In genomic region chr7:67788713-67789112, GRCm38 (mm10) we compare ENCODE assay signal across 8 mouse cellular contexts. TPM values are rescaled to one million over a fixed set of nuclear protein-coding genes. Genes with fewer than 3 reads are reported as not detected.
DNase-seq lines count a peak whose midpoint lies in the region; ATAC-seq lines count a peak whose summit lies in the region.

No protein-coding gene starts in this region.

- peak; percentile 54 to 55 for DNase-seq in B cell, adult 2 months
- DNase-seq in adrenal gland, adult 2 months: peak; percentile 78
- DNase-seq in embryo, embryonic 11 days: peak; percentile 81
- DNase-seq in heart, adult 8-10 months (ENCODE audit: low spot score): peak; percentile 72
- DNase-seq in neural tube, embryonic 10.5 days (ENCODE audit: extremely low spot score, low spot score): peak; percentile 77
- DNase-seq in testis, postnatal 10 days (ENCODE audit: low spot score): peak; percentile 76

- no peaks in the 10 kb centered on the region for H3K36me3 ChIP-seq in kidney, embryonic 14.5 days (ENCODE audit: control insufficient read depth, insufficient read depth, low read length)
- no peaks in the 10 kb centered on the region for H3K36me3 ChIP-seq in limb, embryonic 13.5 days

- H3K27ac ChIP-seq in kidney, embryonic 14.5 days (ENCODE audit: low read depth, low read length): no peak overlapping the region
- H3K27ac ChIP-seq in limb, embryonic 13.5 days: peak overlapping the region; percentile 28; the same call in 1 of the 2 replicates

- H3K4me1 ChIP-seq in kidney, embryonic 14.5 days (ENCODE audit: control insufficient read depth, insufficient read depth, low read length): no peaks in the 10 kb centered on the region
- peaks cover 25% of the 10 kb centered on the region for H3K4me1 ChIP-seq in limb, embryonic 13.5 days

- H3K27me3 ChIP-seq in kidney, embryonic 14.5 days (ENCODE audit: control insufficient read depth, insufficient read depth, low read length): no peaks in the 10 kb centered on the region
- no peaks in the 10 kb centered on the region for H3K27me3 ChIP-seq in limb, embryonic 13.5 days

- H3K4me3 ChIP-seq in kidney, embryonic 14.5 days (ENCODE audit: low read length): no peak overlapping the region
- peak overlapping the region; percentile 15; the same call in 1 of the 2 replicates for H3K4me3 ChIP-seq in limb, embryonic 13.5 days

- no peaks in the 10 kb centered on the region for H3K9me3 ChIP-seq in kidney, embryonic 14.5 days (ENCODE audit: control insufficient read depth, low read length)
- H3K9me3 ChIP-seq in limb, embryonic 13.5 days: no peaks in the 10 kb centered on the region

- 14% methylated on average over 10 of the region's 10 CpGs for WGBS in kidney, embryonic 14.5 days
- 9% methylated on average over 10 of the region's 10 CpGs for WGBS in limb, embryonic 13.5 days

- no peak overlapping the region for H3K9ac ChIP-seq in kidney, embryonic 14.5 days (ENCODE audit: low read depth, low read length)
- 0 out of 2 replicates have a peak overlapping the region, but pooled peaks have one; percentile 8 for H3K9ac ChIP-seq in limb, embryonic 13.5 days

- no peak overlapping the region for H3K4me2 ChIP-seq in kidney, embryonic 14.5 days (replicated peaks; ENCODE audit: low read depth, low read length)
- H3K4me2 ChIP-seq in limb, embryonic 13.5 days (replicated peaks): peak overlapping the region; percentile 46

- peak; percentile 78 for ATAC-seq in kidney, embryonic 14.5 days (ENCODE audit: low FRiP score, low TSS enrichment)
- peak; percentile 81; the same call in 1 of the 2 replicates for ATAC-seq in limb, embryonic 13.5 days (ENCODE audit: low FRiP score, low read depth)

RNA-seq across cellular contexts. Expression of gene Synm, which starts 29.2 kb away (rescaled TPM):
- 10 to 100 TPM in 1 of 2 experiments, 1 to 10 TPM in 1; 8.2 to 17.8 TPM for total RNA-seq in adrenal gland, adult 2 months (2021)
- 3.6 and 5.1 TPM in 2 replicates for polyA plus RNA-seq in adrenal gland, adult 2 months (2012; rRNA removed)
- 10 to 100 TPM in 1 of 4 experiments, 1 to 10 TPM in 3; 9.0 to 12.2 (median 9.9) TPM for total RNA-seq in heart, adult 8-10 months (2022)
- 0.70 and 1.3 TPM in 2 replicates for polyA plus RNA-seq in kidney, embryonic 14.5 days (2014; fragmentation: Nextera tagmentation; extraction: Ambion mirVana)
- polyA plus RNA-seq in limb, embryonic 13.5 days (2015; fragmentation: Nextera tagmentation; extraction: Ambion mirVana): 0.93 and 0.98 TPM in 2 replicates
